Mouse (Mus musculus) granulocyte monocyte progenitor cell, adult 5-6 weeks (primary cell): ENCODE data around the gene Gm9821. TPM values are rescaled to one million over a fixed set of nuclear protein-coding genes. Genes with fewer than 3 reads are reported as not detected.

ENCODE experiments used
- ATAC-seq: replicated peaks from 2 replicates; pipeline ENCODE4 v1.8.0; 2016; ENCODE audit warnings: mild to moderate bottlenecking, moderate TSS enrichment, inconsistent platforms; ENCODE audit not compliant: poor library complexity, severe bottlenecking
- total RNA-seq, 2 experiments: library from RNA; stranded (forward) in 1 of 2; stranded (reverse) in 1 of 2; fragments of 200-712, 200-1000 nt in 1 of 2; fragments of >200 nt in 1 of 2; fragmentation: Nextera tagmentation in 1 of 2; gene quantifications; 2 replicates each; pipeline ENCODE4 v1.2.3; 2014 to 2017

The Gm9821 gene
- total RNA-seq, 2 experiments from 2014 or later, result 0.21 TPM; not detected in 1

DNA sequence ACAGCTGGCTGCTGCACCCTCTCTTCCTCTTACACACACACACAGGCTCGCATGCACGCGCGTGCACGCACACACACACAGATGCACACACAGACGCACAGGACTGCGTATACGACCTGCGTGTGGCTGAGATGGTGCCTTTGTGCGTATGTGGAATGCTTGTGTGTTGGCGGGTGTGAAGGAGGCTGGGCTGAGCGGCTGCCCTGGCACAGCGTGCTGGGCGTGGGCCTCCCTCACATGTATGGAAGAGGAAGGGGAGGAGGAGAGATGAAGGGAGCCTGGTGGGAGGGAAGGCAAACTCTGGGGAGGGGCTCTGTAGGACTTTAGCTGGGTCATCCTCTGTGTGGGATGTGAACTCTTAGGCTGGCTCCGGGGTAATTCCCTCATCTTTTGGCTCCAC, 20.1 kb upstream of the Gm9821 start:
- ATAC-seq, result no peak

DNA sequence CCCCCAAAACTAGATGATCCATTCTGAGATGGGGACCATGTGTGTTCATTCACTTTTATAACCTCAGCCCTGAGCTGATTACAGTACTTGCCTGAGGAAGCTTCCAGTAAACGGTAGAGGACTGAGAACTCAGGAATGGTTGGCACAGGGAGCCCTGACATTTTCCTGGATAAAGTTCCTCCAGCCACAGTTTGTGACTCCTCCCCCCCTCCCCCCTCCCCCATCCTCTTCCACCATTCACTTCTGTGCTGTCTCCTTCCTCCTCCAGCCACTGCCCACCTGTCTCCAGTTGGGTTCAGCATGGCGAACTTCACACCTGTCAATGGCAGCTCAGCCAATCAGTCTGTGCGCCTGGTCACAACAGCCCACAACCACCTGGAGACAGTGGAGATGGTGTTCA, 18.6 kb upstream of the Gm9821 start, which contains the start of gene Chrm4:
TSS of gene Chrm4 (plus strand) at position 301 of the 400 bp plus-strand sequence.
- ATAC-seq, result no peak

DNA sequence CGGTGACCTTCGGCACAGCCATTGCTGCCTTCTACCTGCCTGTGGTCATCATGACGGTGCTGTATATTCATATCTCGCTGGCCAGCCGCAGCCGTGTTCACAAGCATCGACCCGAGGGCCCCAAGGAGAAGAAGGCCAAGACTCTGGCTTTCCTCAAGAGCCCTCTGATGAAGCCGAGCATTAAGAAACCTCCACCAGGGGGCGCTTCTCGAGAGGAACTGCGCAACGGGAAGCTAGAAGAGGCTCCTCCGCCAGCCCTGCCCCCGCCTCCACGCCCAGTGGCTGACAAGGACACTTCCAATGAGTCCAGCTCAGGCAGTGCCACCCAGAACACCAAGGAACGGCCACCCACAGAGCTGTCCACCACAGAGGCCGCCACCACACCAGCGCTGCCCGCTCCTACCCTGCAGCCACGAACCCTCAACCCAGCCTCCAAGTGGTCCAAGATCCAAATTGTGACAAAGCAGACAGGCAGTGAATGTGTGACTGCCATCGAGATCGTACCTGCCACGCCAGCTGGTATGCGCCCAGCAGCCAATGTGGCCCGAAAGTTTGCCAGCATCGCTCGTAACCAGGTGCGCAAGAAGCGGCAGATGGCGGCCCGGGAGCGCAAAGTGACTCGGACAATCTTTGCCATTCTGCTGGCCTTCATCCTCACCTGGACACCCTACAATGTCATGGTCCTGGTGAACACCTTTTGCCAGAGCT, 17.5 kb upstream of the Gm9821 start:
- peak; percentile 47 for ATAC-seq

DNA sequence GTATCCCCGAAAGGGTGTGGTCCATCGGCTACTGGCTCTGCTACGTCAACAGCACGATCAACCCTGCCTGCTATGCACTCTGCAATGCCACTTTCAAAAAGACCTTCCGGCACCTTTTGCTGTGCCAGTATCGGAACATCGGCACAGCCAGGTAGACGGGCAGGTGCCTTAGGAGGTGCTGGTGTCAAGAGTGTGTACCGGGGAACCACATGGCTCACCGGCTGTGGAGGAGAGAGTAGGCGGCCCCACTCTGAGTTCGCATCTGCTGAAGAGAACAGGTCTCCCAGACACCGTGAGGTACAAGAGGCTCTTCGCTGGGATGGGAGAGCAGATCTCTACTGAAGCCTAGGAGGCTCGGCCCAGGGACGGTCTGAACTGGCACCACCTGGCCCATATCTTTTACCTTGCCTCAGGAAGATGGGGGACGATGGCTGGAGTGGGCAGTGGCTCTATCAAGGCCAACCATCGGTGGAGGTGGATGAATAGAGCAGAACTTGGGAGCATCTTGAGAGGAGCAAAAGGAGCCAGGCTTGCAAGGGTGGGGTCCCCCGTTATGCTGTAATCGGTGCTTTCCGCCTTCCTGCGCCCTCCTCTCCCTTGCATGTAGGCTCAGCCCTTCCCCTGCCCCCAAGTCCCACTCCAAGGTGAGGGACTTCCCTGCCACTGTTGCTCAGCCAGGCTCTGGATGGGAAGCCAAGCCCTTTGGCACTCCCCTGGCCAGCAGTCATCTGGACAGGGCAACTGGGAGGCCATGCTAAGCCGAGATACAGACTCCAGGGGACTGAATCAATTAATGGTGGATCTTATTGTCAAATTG, 16.8 kb upstream of the Gm9821 start:
- no peak for ATAC-seq

DNA sequence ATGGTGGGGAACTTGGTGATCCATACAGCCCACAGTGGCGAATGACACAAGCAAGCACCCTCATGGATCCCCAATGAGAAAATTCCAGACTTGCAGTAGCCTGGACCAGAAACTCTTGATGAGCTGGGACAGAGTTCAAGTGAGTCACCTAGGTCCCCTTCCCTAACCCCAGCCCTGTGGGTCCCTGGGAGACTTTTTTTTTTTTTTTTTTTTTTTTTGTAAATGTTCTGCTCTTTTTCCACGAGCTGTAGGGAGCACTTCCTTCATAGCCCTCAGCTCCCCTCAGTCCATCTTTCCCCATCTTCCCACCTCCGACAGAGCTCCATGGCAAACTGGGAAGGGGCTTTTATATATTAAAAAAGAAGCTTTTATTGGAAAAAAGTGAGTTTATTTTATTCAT, 16.0 kb upstream of the Gm9821 start:
- ATAC-seq, result no peak

DNA sequence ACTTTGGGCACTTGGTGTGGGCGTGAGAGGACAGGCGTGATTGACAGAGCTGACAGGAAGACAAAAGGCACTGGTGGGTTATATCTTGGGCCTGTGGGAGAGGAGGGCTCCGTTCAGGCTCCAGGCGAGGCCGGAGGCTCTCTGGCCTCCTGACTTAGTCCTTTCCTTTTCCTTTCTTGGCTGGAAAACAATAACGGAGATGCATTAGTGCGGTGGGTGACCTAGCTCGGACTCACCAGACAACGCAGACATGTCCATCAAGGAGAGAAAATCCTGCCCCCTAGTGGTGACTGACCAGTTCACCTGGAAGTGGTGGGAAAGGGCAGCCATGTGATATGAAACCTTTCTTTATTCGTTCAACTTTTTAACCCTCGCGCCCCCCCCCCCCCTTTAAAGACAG, 15.6 kb upstream of the Gm9821 start:
- ATAC-seq, result no peak

DNA sequence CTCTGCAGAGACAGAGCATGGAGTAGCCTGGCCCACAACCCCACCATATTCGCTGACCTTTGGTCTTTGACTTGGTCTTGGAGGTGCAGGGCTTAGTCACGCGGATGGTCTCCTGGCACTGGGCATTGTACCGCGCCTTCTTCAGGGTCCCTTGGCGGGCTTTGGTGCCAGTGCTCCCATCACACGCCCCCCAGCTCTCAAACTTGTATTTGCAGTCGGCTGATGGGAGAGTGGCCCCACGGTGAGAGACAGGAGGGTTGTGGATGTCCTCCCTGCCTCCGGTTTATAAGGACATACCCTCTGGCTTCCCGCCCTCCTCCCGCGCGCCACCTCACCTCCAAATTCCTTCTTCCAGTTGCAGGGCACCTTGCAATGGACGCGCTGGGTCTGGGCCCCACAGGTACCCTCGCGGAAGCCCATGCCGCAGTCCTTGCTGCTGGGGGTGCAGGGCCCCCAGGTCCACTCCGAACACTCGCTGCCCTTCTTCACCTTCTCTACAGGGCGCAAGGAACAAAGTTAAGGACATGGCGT, 14.7 kb upstream of the Gm9821 start:
- ATAC-seq, result no peak

DNA sequence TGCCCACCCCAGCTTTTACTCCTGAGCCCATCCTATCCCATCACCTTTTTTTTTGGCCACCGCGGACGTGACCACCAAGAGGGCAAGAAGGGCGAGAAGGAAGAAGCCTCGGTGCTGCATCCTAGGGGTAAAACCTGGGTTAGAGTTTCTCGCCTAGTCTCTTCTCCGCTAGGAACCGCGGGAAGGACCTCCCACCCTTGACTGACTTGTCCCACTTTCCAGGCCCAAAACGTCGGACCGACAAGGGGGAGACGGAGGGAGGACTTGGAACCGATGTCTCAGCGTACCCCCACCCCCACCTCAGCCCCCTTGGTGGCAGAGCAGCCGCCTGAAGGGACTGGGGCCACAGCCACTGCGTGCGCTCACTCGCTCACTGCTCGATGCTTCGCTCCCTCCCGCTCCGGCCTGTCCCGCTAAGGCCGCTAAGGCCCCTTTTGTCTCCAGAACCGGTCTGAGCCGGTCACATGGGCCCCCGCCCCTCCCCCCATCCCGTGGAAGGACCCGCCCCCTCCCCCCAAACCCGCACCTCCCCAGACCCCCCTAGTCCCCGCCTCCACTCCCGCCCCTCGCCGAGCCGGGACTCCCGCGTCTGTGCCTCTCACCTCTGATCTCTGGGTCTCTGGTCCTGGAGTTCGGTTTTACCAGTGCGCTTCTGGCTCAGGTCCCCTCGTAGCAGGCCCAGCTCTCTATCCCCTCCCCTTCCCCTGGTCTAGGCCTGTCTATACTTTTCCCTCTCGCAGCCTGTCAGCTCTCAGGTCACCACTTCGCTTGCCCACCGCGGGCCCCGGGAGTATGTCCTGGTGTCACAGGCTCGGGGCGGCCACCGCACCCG, 14.0 kb upstream of the Gm9821 start:
- no peak for ATAC-seq

DNA sequence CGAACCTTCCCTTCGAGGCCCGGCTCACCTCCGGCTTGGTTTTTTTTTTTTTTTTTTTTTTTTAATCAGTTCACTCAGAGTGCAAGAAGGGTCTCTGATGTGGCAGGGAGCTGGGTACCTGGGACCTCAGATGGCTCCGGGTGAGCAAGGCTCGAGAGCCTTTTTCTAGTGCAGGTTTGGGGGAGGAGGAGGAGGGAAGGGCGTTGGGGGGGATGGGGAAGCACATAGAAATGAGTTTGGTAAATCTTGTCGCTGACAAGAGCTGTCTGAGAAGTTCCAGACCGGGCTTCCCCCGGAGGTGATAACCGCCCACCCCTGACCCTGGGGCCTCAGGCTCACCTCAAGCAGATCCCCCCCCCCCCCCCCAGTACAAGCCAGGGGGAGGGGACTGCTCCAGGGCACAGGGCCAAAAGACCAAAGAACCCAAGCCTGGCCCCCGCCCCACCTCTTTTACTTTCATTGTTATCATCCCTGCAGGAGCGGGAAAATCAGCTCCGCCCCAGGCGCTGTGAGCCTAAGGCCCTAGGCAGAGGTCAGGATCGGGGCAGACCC, 13.3 kb upstream of the Gm9821 start, which contains the start of gene Mdk:
TSS of gene Mdk (minus strand) at position 138 of the 552 bp plus-strand sequence.
- no peak for ATAC-seq

DNA sequence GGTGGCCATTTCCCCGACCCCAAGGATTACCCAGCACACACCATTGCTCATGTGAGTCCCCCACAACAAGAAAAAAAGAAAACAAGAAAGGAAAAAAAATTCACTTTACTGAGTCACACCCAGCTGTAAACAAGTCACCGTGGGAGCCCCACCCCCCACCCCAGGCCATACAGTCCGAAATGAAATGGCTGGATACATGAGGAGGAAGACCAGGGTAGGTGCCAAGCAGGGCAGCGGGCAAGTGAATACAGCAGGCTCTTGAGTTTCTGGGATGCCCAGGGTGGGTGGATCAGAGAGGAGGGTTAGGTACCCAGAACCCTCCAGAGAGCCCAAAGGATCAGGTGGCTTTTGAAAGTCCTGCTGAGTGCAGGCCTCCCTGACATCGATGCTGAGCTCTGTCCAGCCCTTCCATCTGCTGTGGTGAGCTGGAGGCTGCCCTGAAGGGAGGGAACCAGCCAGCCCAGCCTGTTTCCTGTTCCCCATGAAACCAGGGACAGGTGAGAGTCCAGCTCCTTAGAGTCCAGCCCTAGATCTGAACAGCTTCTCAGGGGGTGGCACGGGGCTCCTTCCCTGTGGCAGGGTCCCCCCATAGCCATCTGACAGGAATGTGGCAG, 12.7 kb upstream of the Gm9821 start:
- ATAC-seq, result no peak

DNA sequence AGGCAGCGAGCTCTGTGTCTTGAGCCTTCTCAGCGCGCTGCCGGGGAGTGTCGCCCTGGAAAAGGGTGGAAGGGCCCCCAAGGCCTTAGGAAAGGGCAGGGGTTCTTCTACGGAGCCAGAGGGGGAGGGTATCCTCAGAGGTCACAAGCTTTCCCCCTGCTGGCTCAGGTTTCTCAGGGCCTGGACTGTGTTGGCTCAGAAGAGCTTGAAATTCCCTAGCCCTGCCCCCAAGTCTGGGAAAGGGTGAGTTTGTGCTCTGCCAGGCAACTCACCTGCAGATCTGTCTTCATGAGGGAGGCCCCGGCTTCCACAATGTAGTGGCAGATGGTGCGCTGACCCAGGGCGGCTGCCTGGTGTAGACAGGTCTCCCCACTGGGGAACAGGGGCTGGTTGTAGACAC, 12.0 kb upstream of the Gm9821 start:
- no peak for ATAC-seq

DNA sequence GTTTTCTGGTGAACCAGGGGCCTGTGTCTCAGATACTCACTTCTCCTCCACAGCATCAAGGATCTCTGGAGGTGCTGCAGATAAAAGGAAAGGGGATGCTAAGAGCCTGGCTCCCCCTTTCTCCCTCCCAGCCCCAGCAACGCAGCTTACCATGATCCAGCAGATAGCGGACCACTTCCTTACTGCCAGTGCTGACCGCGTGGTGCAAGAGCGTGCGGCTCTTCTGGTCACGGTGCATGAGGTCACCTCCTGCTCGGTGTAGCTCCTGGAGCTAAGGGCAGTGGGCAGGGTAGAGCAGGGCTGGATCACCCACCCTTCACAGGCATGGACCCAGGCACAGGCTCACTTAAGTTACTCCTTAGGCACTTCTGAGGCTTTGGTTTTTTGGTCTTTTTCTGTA, 11.5 kb upstream of the Gm9821 start:
- ATAC-seq, result peak; percentile 50

DNA sequence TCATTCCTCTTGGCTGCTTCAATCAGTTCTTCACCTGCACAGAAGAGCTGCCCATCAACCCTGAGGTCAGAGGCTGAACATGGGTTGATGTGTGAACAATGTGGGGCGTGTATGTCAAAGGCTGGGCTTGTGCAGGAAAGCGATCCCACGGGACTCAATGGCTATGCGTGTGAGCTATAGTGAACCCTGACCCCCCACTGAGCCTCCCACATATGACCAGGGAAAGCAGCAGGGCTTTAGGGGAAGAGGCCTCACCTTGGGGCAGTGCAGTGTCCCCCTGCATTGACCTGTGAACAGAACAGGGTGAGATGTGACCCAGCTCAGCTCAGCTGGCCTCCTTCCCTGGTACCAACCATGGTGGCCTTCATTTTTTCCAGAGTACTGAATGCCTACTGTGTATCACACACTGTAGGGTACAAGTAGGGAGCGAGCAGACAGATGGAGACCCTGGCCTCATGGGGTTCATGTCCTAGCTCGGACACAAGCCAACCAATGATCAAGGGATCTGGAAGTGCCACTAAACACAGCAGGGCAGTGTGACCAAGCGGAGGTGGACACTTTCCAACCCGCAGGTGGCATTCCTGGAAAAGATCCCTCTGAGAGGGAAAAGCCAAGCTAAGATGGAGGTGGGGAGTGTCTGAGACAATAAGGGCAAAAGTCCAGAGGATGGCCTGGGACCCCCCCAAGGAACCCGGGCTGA, 10.5 kb upstream of the Gm9821 start:
- no peak for ATAC-seq

DNA sequence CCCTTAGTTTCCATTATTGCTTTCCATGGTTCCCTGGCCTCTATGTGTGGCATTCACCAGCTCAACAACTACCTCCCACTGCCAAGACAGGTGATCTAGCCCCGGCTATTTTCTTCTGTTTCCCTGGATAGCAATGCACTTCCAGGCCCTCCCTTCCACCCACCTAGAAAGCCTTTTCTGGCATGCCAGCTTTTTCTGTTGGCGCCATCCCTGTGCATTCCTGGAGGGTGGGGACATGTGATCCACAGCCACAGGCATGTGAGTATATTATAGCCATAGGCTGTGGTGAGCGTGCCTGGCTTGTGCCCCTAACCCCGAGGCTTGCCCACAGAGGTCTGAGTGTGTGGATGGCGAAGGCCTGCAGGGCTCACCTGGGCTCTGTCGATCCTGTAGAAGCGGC, 9.3 kb upstream of the Gm9821 start:
- no peak for ATAC-seq

DNA sequence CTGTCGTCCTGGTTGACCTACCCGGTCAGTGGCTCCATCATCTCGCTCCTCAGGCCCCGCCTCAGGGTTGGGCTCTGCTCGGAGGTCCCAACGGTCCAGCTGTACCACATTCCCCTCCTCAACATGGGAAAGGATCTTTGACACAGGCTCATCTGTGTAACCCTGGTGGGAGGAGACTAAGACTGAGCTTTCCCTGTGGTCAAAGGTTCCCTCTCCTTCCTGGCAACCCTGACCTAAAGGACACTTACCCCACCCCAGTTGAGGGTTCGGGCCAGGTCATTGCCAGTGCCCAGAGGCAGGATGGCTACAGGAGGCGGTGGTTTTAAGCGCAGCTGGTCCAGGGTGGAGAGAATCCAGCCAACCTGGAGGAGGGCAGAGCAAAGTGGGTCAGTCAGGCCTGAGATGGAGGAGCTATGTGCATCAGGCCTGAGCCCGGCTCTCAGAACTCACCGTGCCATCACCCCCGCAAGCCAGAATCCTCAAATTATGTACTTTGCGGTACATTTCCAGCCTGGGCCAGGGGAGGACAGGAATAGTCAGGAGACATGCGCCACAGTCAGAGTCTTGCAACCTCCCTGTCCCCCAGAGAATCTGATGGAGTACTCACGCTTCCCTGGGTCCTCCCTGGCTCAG, 6.1 kb upstream of the Gm9821 start:
- ATAC-seq, result no peak

DNA sequence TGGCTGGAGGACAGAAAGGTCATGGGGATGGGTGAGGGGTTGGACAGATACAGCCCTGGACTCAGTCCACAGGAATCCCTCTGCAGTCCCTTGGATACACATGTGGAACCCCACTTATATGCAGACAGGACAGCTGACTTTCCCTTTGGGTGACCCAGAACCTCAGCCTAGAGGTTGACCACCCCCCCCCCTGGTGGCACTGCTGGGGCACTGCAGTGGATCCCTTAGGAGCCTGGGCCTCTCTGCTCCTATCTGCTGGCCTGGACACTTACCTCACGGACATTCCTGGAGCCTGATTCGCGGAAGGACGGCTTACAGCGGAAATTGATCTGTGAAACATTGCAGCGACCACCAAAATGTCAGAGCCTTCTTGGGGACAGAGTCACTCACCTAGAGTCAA, 3.1 kb upstream of the Gm9821 start:
- peak; percentile 44 for ATAC-seq

DNA sequence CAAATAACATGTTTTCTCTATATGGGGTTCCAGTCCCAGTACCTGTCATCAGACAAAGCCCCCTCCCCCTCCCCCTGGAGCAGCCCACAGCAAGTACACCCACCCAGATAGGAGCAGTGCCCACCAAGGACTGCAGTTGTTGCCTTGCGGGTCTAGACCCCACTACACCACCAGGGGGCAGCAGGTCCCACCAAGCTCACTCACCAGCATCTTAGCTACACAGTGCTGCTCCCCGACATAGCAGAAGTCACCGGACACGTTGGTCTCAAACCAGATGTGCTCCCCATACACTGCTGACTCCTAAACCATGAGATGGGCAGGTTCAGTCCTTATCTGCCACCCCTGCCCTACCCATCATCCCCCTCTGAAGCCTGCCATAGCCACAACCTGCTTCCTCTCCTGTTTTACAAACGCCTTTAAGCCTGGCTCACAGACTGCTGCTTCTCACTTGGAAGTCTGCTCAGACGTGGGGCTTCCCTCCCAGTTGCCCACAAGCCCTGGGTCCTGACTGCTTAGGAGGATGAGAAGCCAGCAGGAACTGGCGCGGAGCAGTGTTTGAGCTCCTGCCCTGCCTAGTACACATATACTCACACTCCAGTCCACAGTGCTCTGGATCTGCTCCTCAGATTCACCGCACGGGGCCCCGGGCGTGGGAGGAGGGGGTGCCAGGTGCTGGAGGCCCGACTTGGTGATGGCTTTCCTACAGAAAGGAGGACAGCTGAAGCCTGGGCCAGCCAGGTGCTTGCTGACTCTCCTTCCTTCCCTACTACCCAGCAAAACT, 1.1 kb upstream of the Gm9821 start:
- ATAC-seq, result peak; percentile 65

DNA sequence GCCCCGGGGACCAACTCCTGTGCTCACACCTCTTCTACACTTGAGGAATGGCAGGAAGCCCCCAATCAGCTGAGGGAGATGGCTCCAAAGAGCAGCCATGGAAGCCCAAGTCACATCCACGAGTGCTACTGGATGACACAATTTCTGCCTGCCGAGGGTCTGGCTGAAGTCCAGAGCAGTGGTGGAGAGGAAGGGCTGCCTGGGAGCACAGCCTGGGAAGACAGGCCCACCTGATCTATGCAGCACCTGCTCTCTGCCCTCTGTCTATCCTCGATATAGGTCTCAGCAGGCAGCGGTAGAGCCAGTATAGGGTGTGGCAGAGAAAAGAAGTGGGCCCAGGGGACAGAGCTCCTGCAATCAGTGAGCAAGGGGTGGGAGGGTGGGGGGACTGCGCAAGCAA, 1.3 kb downstream of the Gm9821 start:
- no peak for ATAC-seq
